Mouse (Mus musculus) spleen, embryonic (tissue): Measurements from ENCODE around the gene Krt42.

Experiments
- CTCF ChIA-PET: fragments of 350-600 bp; sonication (Branson Sonifier 250); formaldehyde crosslinking; loops from one replicate; lab custom pipeline; 2022; lab: Charles Lee

Krt42 gene

DNA sequence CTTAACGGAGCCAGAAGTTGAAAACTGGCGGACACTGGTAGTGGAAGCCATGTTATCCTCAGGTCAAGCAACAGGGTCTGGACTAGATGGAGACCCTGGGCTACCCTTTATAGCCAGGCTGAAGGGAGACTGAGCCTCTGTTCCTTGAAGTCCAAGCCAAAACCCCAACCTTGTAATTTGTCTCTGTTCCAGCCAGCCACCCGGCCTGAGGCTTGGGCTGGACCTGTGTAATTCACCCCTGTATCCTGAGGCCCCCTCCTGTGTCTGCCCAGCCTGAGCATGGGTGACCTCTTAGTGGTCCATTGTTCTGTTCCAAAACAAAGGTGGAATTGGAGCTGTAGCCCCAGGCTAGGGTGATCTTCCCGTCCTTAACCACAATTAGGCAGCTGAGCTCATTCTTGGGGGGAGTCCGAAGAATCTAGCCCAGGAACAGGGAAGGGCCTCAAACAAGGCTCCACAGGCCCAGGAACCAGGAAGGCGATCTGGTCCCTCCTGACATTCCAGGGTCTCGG is at the start of gene Krt42:
Gene Krt42 (minus strand): TSS at position 51 of the 512 bp plus-strand sequence.
- CTCF ChIA-PET, result no interaction called here

GRCm38 (mm10) chr11:100318529-100319451 is 49.1 kb upstream of the Krt42 start:
- CTCF ChIA-PET, result no interaction called here

GRCm38 (mm10) chr11:100317826-100318380 is 48.2 kb upstream of the Krt42 start:
- CTCF ChIA-PET, result interaction anchor here (0.7 kb wide), 1 partner anchor 949 kb away, joined by 5 read pairs; no protein-coding TSS in a partner anchor

DNA sequence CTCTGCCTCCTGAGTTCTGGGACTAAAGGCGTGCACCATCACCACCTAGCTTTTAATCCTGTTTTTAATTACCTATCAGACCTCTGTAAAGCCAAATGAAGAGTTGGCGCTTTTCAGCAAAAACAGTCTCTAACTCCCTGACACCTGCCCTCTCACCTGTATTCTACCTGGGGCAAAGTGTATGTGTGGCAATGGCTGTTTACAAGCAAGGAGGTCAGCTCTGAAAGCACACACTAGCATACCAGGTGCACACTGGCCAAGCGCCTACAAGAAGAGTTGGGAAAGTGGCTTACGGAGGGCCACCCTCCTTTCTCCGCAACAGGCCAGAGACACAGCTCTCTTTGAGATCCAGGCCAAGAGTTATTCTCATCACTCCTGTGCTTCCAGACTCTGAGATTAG is 45.8 kb upstream of the Krt42 start:
- CTCF ChIA-PET, result no interaction called here

DNA sequence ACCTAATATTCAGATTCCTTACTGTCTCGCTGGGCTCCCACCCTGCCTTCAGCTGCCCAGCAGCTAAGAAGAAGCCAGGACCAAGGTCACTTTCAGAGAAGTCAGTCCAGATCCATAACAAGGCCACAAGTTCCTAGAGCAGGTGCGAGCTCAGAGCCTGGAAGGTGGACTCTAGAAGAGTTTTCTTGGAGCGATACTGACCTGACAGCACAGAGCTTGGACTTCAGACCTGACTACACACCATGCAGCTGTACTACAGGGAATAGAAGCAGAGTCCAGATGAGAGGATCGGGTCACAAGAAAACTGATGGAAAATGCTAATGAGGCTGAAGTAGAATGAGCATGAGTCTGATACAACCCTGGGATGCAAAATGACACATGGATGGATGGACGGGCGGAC is 43.8 kb upstream of the Krt42 start:
- CTCF ChIA-PET, result no interaction called here

GRCm38 (mm10) chr11:100312096-100312679 is 42.5 kb upstream of the Krt42 start:
- CTCF ChIA-PET, result interaction anchor here (1.0 kb wide), 1 partner anchor 9 kb away, joined by 3 read pairs; no protein-coding TSS in a partner anchor

GRCm38 (mm10) chr11:100311656-100312055 is 42.0 kb upstream of the Krt42 start:
- CTCF ChIA-PET, result interaction anchor here (0.7 to 1.0 kb wide), 2 partner anchors 9 to 48 kb away, joined by 3 read pairs; no protein-coding TSS in a partner anchor

DNA sequence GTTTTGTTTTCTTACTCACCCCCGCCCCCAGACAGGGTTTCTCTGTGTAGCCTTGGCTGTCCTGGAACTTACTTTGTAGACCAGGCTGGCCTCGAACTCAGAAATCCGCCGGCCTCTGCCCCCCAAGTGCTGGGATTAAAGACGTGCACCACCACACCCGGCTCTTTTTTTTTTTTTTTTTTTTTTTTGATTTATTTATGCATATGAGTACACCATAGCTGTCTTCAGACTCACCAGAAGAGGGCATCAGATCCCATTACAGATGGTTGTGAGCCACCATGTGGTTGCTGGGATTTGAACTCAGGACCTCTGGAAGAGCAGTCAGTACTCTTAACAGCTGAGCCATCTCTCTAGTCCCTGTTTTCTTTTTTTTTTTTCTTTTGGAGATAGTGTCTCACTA is 39.0 kb upstream of the Krt42 start:
- CTCF ChIA-PET, result interaction anchor here (0.6 kb wide), 1 partner anchor 10 kb away, joined by 7 read pairs; no protein-coding TSS in a partner anchor

DNA sequence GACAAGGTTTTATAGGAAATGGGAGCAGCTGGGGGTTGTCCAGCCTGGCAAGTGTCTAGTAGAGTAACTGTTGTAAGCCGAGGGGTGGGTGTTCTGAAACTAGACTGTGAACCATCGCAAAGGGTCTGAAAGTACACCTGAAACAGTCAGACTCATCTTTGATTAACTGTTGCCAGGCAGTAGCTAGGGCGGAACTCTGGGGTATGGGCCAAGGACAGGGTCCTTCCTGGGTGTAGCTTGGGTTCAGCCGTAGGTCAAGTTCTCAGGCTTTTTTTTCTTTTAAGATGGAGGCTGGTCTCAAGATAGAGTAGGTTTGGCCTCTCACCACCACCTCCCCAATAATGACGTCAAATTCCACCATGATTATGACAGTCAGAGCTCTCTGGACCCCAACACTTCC is 38.2 kb upstream of the Krt42 start:
- CTCF ChIA-PET, result no interaction called here

GRCm38 (mm10) chr11:100301292-100301691 is 31.6 kb upstream of the Krt42 start:
- CTCF ChIA-PET, result no interaction called here

GRCm38 (mm10) chr11:100300293-100300692 is 30.6 kb upstream of the Krt42 start:
- CTCF ChIA-PET, result no interaction called here

- CTCF ChIA-PET, result interaction anchor here (0.7 to 1.2 kb wide), 3 partner anchors 11 to 435 kb away, joined by 3 to 7 read pairs (median 4); no protein-coding TSS in a partner anchor
Measured at GRCm38 (mm10) chr11:100298274-100299036, 28.8 kb upstream of the Krt42 start.

GRCm38 (mm10) chr11:100297801-100298200 is 28.1 kb upstream of the Krt42 start:
- CTCF ChIA-PET, result interaction anchor here (0.7 to 1.2 kb wide), 3 partner anchors 11 to 434 kb away, joined by 3 to 7 read pairs (median 4); no protein-coding TSS in a partner anchor

- CTCF ChIA-PET, result interaction anchor here (1.0 kb wide), 1 partner anchor 10 kb away, joined by 3 read pairs; no protein-coding TSS in a partner anchor
Measured at GRCm38 (mm10) chr11:100295308-100295707, 25.6 kb upstream of the Krt42 start.

DNA sequence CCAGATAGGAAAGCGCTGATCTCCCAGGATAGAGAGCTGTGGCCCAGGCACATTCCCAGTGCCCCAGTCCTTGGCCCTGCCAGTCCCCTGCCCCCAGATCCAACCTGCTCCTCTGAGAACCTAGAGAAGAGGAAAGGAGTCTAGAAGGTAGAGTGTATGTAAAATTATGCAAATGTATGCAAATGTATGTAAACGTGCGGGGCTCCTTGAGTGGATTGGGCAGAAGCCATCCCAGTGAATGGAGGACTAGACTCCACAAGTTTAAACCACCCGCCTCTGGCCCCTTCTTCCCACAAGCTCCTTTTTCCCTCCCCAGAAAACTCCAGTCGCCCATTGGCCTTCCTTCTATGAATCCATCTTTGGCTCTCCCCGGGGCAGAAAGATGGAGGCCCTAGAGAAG is 23.2 kb upstream of the Krt42 start:
- CTCF ChIA-PET, result no interaction called here

GRCm38 (mm10) chr11:100290235-100290634 is 20.6 kb upstream of the Krt42 start:
- CTCF ChIA-PET, result no interaction called here

GRCm38 (mm10) chr11:100288942-100289341 is 19.3 kb upstream of the Krt42 start:
- CTCF ChIA-PET, result no interaction called here

DNA sequence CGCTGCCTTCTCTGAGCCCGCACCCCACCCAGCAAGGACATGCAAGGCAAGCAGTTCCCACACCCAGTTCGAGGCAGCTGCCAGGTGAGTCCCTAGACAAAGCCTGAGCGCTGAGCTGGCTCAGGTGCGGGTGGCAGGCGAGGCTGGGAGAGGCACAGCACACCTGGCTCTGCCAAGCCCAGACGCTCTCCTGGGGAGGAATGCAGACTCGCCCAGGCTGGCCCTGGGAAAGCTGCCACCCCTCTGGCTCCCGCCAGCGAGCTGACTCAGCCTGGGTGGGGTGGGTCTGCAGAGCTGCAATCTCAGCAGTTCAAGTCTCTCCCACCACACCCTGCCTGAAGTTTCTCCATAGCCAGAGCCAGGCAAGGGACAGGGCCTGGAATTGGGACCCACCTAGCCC is 17.4 kb upstream of the Krt42 start:
- CTCF ChIA-PET, result no interaction called here

DNA sequence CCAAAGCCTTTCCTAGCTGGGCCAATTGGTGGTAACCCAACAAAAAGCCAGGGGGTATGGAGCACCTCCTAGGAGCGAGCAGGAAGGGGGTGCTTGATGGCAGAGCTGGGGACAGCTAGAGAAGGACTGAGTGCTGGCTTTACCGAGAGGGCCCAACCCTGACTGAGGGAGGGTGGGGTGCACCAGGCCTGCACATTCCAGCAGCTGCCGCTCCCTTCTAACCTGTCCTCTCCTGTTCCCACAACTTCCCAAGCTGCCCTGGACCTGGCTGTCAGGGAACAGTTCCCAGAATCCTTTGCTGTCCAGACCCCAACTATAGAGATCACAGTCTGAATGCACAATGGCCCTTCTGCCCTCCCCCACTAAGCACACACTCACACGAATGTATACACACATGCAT is 15.3 kb upstream of the Krt42 start:
- CTCF ChIA-PET, result interaction anchor here (1.2 kb wide), 1 partner anchor 10 kb away, joined by 3 read pairs; no protein-coding TSS in a partner anchor

DNA sequence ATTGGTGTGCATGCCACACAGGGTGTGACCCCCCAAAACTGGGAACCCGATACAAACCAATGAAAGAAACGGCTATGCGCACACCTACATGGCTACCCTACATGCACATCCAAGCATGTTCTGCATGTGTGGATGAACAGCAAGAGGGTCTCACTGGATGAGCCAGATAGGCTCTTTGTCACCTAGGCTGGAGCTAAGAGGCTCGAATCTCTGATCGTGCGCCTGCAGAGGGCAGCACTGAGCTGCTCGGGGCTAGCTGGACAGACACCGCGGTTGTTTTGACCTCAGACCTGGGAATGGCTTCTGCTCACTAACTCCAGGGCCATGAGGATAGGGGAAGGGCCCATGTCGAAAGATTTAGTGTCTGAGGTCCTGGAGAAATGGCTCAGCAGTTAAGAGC is 12.9 kb upstream of the Krt42 start:
- CTCF ChIA-PET, result interaction anchor here (1.1 kb wide), 1 partner anchor 15 kb away, joined by 3 read pairs; no protein-coding TSS in a partner anchor
